Mouse (Mus musculus) testis, adult 2 months (tissue): Measurements from ENCODE around the gene Rgsl1.

Experiments
- CTCF ChIP-seq: fragments of 200-500 bp; IDR thresholded peaks from 2 replicates; pipeline ENCODE4 v1.5.1; 2012; ENCODE audit warnings: low read depth, mild to moderate bottlenecking, inconsistent platforms, low read length, moderate library complexity; ENCODE audit not compliant: control insufficient read depth, insufficient read depth, insufficient replicate concordance
- POLR2A ChIP-seq: fragments of 200-500 bp; IDR thresholded peaks from 2 replicates; pipeline ENCODE4 v1.6.1; 2012; ENCODE audit warnings: low read depth, mild to moderate bottlenecking, inconsistent platforms, low read length, moderate library complexity; ENCODE audit not compliant: control insufficient read depth

DNA sequence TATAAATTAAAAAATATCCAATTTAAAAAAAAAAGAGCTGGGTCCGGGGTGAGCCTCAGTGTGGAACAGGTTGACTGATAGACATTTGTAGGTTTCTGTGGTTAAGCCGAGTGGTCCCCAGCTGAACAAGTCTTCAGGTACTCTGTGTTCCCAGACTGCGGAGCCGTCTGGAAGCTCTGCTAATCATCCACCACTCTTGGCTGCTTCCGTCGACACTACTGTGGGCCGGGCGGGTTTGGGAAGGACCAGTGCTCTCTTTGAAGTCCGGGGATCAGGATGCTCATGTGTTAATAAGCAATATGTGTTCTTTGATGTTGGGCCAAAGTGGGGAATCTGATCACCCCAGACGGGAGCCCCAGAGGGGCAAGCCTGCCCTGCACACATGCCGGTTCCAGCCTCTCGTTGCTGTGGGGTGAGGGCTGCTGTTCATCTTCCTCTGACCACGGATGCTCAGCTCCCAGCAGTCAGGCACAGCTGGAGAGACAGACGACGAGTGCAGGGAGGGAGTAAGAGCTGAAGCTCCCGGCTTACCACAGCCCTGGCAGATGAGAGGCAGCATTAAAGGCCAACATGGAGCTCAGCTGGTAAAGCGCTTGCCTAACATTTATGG lies 42.2 kb upstream of the Rgsl1 start:
- no peak for TF ChIP-seq POLR2A
- no peak for TF ChIP-seq CTCF
